Mouse (Mus musculus): ENCODE data around the gene Elmsan1. TPM values are rescaled to one million over a fixed set of nuclear protein-coding genes. Genes with fewer than 3 reads are reported as not detected.

Elmsan1 gene
- polyA plus RNA-seq, 1 experiment from 2014 or later: 2.8 TPM

DNA sequence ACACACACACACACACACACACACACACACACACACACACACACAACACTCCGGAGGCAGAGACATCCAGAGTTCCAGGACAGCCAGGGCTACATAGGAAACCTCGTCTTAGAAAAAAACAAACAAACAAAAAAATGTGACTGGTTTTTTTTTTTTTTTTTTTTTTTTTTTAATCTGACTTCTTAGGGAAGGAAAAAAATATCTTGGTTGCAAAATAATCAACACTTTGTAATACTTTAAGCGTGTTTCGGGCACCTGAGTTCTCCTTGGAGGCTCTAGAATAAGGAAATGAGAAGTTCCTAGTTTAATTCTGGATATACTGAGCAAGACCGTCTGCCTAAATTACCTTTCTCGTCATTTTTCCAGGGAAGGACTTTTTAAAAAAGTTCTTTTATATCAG is 105.0 kb downstream of the Elmsan1 start:
- Histone ChIP-seq H3K27ac (ENCODE audit: low read depth) (no peak overlapping the region), H3K9me3 (ENCODE audit: low read length) (no peaks in the 10 kb centered on the region), H3K4me1 (ENCODE audit: insufficient read depth) (peaks cover 7% of the 10 kb centered on the region), H3K36me3 (replicated peaks; ENCODE audit: insufficient read depth, low read length) (no peaks in the 10 kb centered on the region), H3K4me2 (ENCODE audit: low read depth, low read length) (peak overlapping the region; percentile 91), H3K4me3 (ENCODE audit: low read depth, low read length) (peak overlapping the region; percentile 71), H3K9ac (replicated peaks) (no peak overlapping the region), H3K27me3 (ENCODE audit: insufficient read depth, low read length) (no peaks in the 10 kb centered on the region)
- TF ChIP-seq CTCF (IDR thresholded peaks at IDR 0.05; ENCODE audit: low read depth) (no peak), EP300 (IDR thresholded peaks at IDR 0.05; ENCODE audit: low read depth) (no peak)
- WGBS (ENCODE audit: insufficient replicate concordance): 38% methylated on average over 6 of the region's 6 CpGs
- DNase-seq (no peak), ATAC-seq (no peak)

- peaks cover 7% of the 10 kb centered on the region for H3K4me1 ChIP-seq (ENCODE audit: insufficient read depth)
- H3K27ac ChIP-seq (ENCODE audit: low read depth): no peak overlapping the region
- H3K9me3 ChIP-seq (ENCODE audit: low read length): no peaks in the 10 kb centered on the region
- no peak overlapping the region for H3K9ac ChIP-seq (replicated peaks)
- DNase-seq: no peak
- WGBS (ENCODE audit: insufficient replicate concordance): 72% methylated on average over 4 of the region's 4 CpGs
- TF ChIP-seq EP300 (IDR thresholded peaks at IDR 0.05; ENCODE audit: low read depth) (no peak), CTCF (IDR thresholded peaks at IDR 0.05; ENCODE audit: low read depth) (no peak)
- H3K4me2 ChIP-seq (ENCODE audit: low read depth, low read length): no peak overlapping the region
- ATAC-seq: no peak
- no peaks in the 10 kb centered on the region for H3K27me3 ChIP-seq (ENCODE audit: insufficient read depth, low read length)
- no peaks in the 10 kb centered on the region for H3K36me3 ChIP-seq (replicated peaks; ENCODE audit: insufficient read depth, low read length)
- no peak overlapping the region for H3K4me3 ChIP-seq (ENCODE audit: low read depth, low read length)
These were observed 107.9 kb downstream of the Elmsan1 start for GRCm38 (mm10) chr12:84110814-84111213.

GRCm38 (mm10) chr12:84109924-84110323 is 108.8 kb downstream of the Elmsan1 start:
- Histone ChIP-seq H3K9me3 (ENCODE audit: low read length) (no peaks in the 10 kb centered on the region), H3K36me3 (replicated peaks; ENCODE audit: insufficient read depth, low read length) (no peaks in the 10 kb centered on the region), H3K27ac (ENCODE audit: low read depth) (no peak overlapping the region), H3K4me2 (ENCODE audit: low read depth, low read length) (no peak overlapping the region), H3K27me3 (ENCODE audit: insufficient read depth, low read length) (no peaks in the 10 kb centered on the region), H3K4me3 (ENCODE audit: low read depth, low read length) (no peak overlapping the region), H3K4me1 (ENCODE audit: insufficient read depth) (peaks cover 7% of the 10 kb centered on the region), H3K9ac (replicated peaks) (no peak overlapping the region)
- ATAC-seq: no peak
- no peak for DNase-seq
- TF ChIP-seq EP300 (IDR thresholded peaks at IDR 0.05; ENCODE audit: low read depth) (no peak), CTCF (IDR thresholded peaks at IDR 0.05; ENCODE audit: low read depth) (no peak)
- WGBS (ENCODE audit: insufficient replicate concordance): 68% methylated on average over 1 of the region's 1 CpGs

DNA sequence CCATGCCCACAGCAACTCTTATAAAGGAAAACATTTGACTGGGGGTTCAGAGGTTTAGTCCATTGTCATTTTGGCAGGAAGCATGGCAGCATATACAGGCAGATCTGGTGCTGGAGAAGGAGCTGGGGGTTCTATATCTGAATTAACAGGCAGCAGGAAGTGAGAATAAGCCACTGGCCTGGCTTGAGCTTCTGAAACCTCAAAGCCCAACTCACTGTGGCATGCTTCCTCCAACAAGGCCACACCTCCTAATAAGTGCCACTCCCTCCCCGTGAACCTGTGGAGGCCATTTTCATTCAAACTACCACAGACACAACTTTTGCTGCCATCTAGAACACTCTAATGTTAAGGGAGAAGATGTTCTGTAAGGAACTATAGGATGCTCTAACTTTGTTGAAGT is 111.0 kb downstream of the Elmsan1 start:
- TF ChIP-seq CTCF (IDR thresholded peaks at IDR 0.05; ENCODE audit: low read depth) (no peak), EP300 (IDR thresholded peaks at IDR 0.05; ENCODE audit: low read depth) (no peak)
- DNase-seq (no peak), ATAC-seq (no peak)
- Histone ChIP-seq H3K27me3 (ENCODE audit: insufficient read depth, low read length) (no peaks in the 10 kb centered on the region), H3K9ac (replicated peaks) (no peak overlapping the region), H3K4me1 (ENCODE audit: insufficient read depth) (no peaks in the 10 kb centered on the region), H3K9me3 (ENCODE audit: low read length) (no peaks in the 10 kb centered on the region), H3K27ac (ENCODE audit: low read depth) (no peak overlapping the region), H3K36me3 (replicated peaks; ENCODE audit: insufficient read depth, low read length) (no peaks in the 10 kb centered on the region), H3K4me2 (ENCODE audit: low read depth, low read length) (no peak overlapping the region), H3K4me3 (ENCODE audit: low read depth, low read length) (no peak overlapping the region)
- 26% methylated on average over 1 of the region's 1 CpGs for WGBS (ENCODE audit: insufficient replicate concordance)

DNA sequence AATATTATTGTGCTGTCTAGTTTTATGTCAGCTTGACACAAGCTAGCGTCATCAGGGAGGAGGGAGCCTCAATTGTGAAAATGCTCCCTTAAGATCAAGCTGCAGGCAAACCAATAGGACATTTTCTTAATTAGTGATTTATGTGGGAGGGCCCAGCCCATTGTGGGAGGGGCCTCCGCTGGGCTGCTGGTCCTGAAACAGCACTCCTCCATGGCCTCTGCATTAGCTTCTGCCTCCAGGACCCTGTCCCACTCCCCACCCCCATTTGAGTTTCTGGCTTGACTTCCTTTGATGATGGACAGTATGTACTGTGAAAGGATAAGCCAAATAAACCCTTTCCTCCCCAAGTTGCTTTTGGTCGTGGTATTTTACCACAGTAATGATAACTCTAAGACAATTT is 111.7 kb downstream of the Elmsan1 start:
- TF ChIP-seq CTCF (IDR thresholded peaks at IDR 0.05; ENCODE audit: low read depth) (no peak), EP300 (IDR thresholded peaks at IDR 0.05; ENCODE audit: low read depth) (no peak)
- Histone ChIP-seq H3K4me2 (ENCODE audit: low read depth, low read length) (no peak overlapping the region), H3K4me3 (ENCODE audit: low read depth, low read length) (no peak overlapping the region), H3K27ac (ENCODE audit: low read depth) (no peak overlapping the region), H3K9ac (replicated peaks) (no peak overlapping the region), H3K36me3 (replicated peaks; ENCODE audit: insufficient read depth, low read length) (no peaks in the 10 kb centered on the region), H3K4me1 (ENCODE audit: insufficient read depth) (peaks cover 2% of the 10 kb centered on the region; the same call in 1 of the 2 replicates), H3K27me3 (ENCODE audit: insufficient read depth, low read length) (no peaks in the 10 kb centered on the region), H3K9me3 (ENCODE audit: low read length) (no peaks in the 10 kb centered on the region)
- WGBS (ENCODE audit: insufficient replicate concordance): 76% methylated on average over 3 of the region's 3 CpGs
- DNase-seq (no peak), ATAC-seq (no peak)

- no peaks in the 10 kb centered on the region for H3K9me3 ChIP-seq (ENCODE audit: low read length)
- H3K36me3 ChIP-seq (replicated peaks; ENCODE audit: insufficient read depth, low read length): no peaks in the 10 kb centered on the region
- TF ChIP-seq EP300 (IDR thresholded peaks at IDR 0.05; ENCODE audit: low read depth) (no peak), CTCF (IDR thresholded peaks at IDR 0.05; ENCODE audit: low read depth) (no peak)
- 48% methylated on average over 2 of the region's 2 CpGs for WGBS (ENCODE audit: insufficient replicate concordance)
- H3K27me3 ChIP-seq (ENCODE audit: insufficient read depth, low read length): no peaks in the 10 kb centered on the region
- no peak for ATAC-seq
- peak overlapping the region; percentile 84 for H3K4me2 ChIP-seq (ENCODE audit: low read depth, low read length)
- peak overlapping the region; percentile 58 for H3K4me3 ChIP-seq (ENCODE audit: low read depth, low read length)
- DNase-seq: no peak
- H3K27ac ChIP-seq (ENCODE audit: low read depth): no peak overlapping the region
- no peak overlapping the region for H3K9ac ChIP-seq (replicated peaks)
- H3K4me1 ChIP-seq (ENCODE audit: insufficient read depth): peaks cover 9% of the 10 kb centered on the region
These were observed 117.2 kb downstream of the Elmsan1 start for GRCm38 (mm10) chr12:84101493-84101845.
